Mouse (Mus musculus): ENCODE data around the gene Hes2. TPM values are rescaled to one million over a fixed set of nuclear protein-coding genes. Genes with fewer than 3 reads are reported as not detected.

Hes2 gene
- total and polyA plus RNA-seq, 2 experiments from 2014 or later: not detected

DNA sequence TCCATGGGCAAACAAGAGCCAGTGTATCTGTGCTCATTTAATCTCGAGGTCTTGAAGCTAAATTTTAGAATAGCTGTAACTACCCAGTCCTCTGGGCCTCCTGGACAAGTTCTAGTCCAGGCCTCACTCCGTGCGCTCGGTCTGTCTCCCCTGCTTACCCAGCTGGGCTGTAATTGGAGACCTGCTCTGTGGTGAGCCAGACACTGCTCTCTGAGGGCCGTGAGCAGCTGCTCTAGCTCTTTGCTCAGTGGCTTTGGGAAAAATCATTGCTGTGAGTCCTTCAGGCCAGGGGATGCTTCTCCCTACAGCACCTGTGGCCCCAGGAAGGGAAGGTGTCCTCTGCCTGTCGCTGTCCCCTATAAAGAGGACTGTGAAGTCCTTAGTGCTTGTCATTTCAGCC is 47.5 kb downstream of the Hes2 start:
- H3K4me3 ChIP-seq (ENCODE audit: low read length): no peak overlapping the region
- H3K4me1 ChIP-seq (ENCODE audit: insufficient read depth, low read length): peaks cover 8% of the 10 kb centered on the region; the same call in 1 of the 2 replicates
- DNase-seq (ENCODE audit: low spot score): no peak
- no peak overlapping the region for H3K27ac ChIP-seq
- no peak for ATAC-seq
- 58% methylated on average over 6 of the region's 6 CpGs for WGBS
- TF ChIP-seq CTCF (IDR thresholded peaks at IDR 0.05; ENCODE audit: low read depth): no peak
- no peaks in the 10 kb centered on the region for H3K27me3 ChIP-seq (ENCODE audit: insufficient read depth, low read length)
- no peak overlapping the region for H3K4me2 ChIP-seq (ENCODE audit: low read depth, low read length)
- H3K9me3 ChIP-seq (ENCODE audit: low read length): no peaks in the 10 kb centered on the region
- no peak overlapping the region for H3K9ac ChIP-seq (replicated peaks; ENCODE audit: low read length)
- H3K36me3 ChIP-seq (ENCODE audit: insufficient read depth, low read length): no peaks in the 10 kb centered on the region

- no peak overlapping the region for H3K9ac ChIP-seq (replicated peaks; ENCODE audit: low read length)
- no peaks in the 10 kb centered on the region for H3K9me3 ChIP-seq (ENCODE audit: low read length)
- TF ChIP-seq CTCF (IDR thresholded peaks at IDR 0.05; ENCODE audit: low read depth): no peak
- no peak overlapping the region for H3K4me2 ChIP-seq (ENCODE audit: low read depth, low read length)
- H3K4me3 ChIP-seq (ENCODE audit: low read length): no peak overlapping the region
- 44% methylated on average over 4 of the region's 4 CpGs for WGBS
- no peak for ATAC-seq
- H3K27ac ChIP-seq: no peak overlapping the region
- DNase-seq (ENCODE audit: low spot score): no peak
- H3K27me3 ChIP-seq (ENCODE audit: insufficient read depth, low read length): no peaks in the 10 kb centered on the region
- H3K4me1 ChIP-seq (ENCODE audit: insufficient read depth, low read length): no peaks in the 10 kb centered on the region
- H3K36me3 ChIP-seq (ENCODE audit: insufficient read depth, low read length): no peaks in the 10 kb centered on the region; the same call in 1 of the 2 replicates
Observed at GRCm38 (mm10) chr4:152209623-152210022, 51.0 kb downstream of the Hes2 start.

Other genes starting within 250 kb of the Hes2 start
- 94.5 and 108 TPM in 2 replicates for gene Dnajc11, start 225.2 kb upstream of the Hes2 start, total RNA-seq (2014; rRNA removed)
- 64.1 and 65.6 TPM in 2 replicates for gene Dnajc11, start 225.2 kb upstream of the Hes2 start, polyA plus RNA-seq (2015; fragmentation: Nextera tagmentation; extraction: Ambion mirVana)
- 12.1 and 14.9 TPM in 2 replicates for gene Thap3, start 169.9 kb upstream of the Hes2 start, total RNA-seq (2014; rRNA removed)
- gene Thap3, start 169.9 kb upstream of the Hes2 start, polyA plus RNA-seq (2015; fragmentation: Nextera tagmentation; extraction: Ambion mirVana): 42.1 and 47.3 TPM in 2 replicates
- 19.9 and 20.8 TPM in 2 replicates for gene Phf13, start 162.6 kb upstream of the Hes2 start, total RNA-seq (2014; rRNA removed)
- 14.6 and 15.0 TPM in 2 replicates for gene Phf13, start 162.6 kb upstream of the Hes2 start, polyA plus RNA-seq (2015; fragmentation: Nextera tagmentation; extraction: Ambion mirVana)
- gene Klhl21, start 150.1 kb upstream of the Hes2 start, total RNA-seq (2014; rRNA removed): 12.3 and 14.0 TPM in 2 replicates
- gene Klhl21, start 150.1 kb upstream of the Hes2 start, polyA plus RNA-seq (2015; fragmentation: Nextera tagmentation; extraction: Ambion mirVana): 4.5 and 4.8 TPM in 2 replicates
- gene Zbtb48, start 131.2 kb upstream of the Hes2 start, total RNA-seq (2014; rRNA removed): 7.0 and 8.6 TPM in 2 replicates
- 10.7 and 16.2 TPM in 2 replicates for gene Zbtb48, start 131.2 kb upstream of the Hes2 start, polyA plus RNA-seq (2015; fragmentation: Nextera tagmentation; extraction: Ambion mirVana)
- gene Tas1r1, start 120.3 kb upstream of the Hes2 start, total RNA-seq (2014; rRNA removed): 0.42 and 0.93 TPM in 2 replicates
- gene Tas1r1, start 120.3 kb upstream of the Hes2 start, polyA plus RNA-seq (2015; fragmentation: Nextera tagmentation; extraction: Ambion mirVana): 1.7 TPM in 2 replicates
- 33.0 and 39.4 TPM in 2 replicates for gene Nol9, start 119.5 kb upstream of the Hes2 start, total RNA-seq (2014; rRNA removed)
- gene Nol9, start 119.5 kb upstream of the Hes2 start, polyA plus RNA-seq (2015; fragmentation: Nextera tagmentation; extraction: Ambion mirVana): 17.1 and 17.9 TPM in 2 replicates
- gene Plekhg5, start 86.4 kb upstream of the Hes2 start, total RNA-seq (2014; rRNA removed): 20.7 and 21.0 TPM in 2 replicates
- 13.1 and 13.3 TPM in 2 replicates for gene Plekhg5, start 86.4 kb upstream of the Hes2 start, polyA plus RNA-seq (2015; fragmentation: Nextera tagmentation; extraction: Ambion mirVana)
- gene Tnfrsf25, start 42.9 kb upstream of the Hes2 start, total RNA-seq (2014; rRNA removed): 0.22 and 1.6 TPM in 2 replicates
- 0.48 and 0.62 TPM in 2 replicates for gene Tnfrsf25, start 42.9 kb upstream of the Hes2 start, polyA plus RNA-seq (2015; fragmentation: Nextera tagmentation; extraction: Ambion mirVana)
- gene Espn, start 6.5 kb upstream of the Hes2 start, total RNA-seq (2014; rRNA removed): 0.47 and 1.4 TPM in 2 replicates
- 0.71 and 0.79 TPM in 2 replicates for gene Espn, start 6.5 kb upstream of the Hes2 start, polyA plus RNA-seq (2015; fragmentation: Nextera tagmentation; extraction: Ambion mirVana)
- gene Acot7, start 19.3 kb downstream of the Hes2 start, total RNA-seq (2014; rRNA removed): 249 and 259 TPM in 2 replicates
- gene Acot7, start 19.3 kb downstream of the Hes2 start, polyA plus RNA-seq (2015; fragmentation: Nextera tagmentation; extraction: Ambion mirVana): 455 and 488 TPM in 2 replicates
- 167 and 170 TPM in 2 replicates for gene Gpr153, start 115.4 kb downstream of the Hes2 start, total RNA-seq (2014; rRNA removed)
- gene Gpr153, start 115.4 kb downstream of the Hes2 start, polyA plus RNA-seq (2015; fragmentation: Nextera tagmentation; extraction: Ambion mirVana): 17.1 and 19.0 TPM in 2 replicates
- 0.26 and 0.40 TPM in 2 replicates for gene Hes3, start 132.8 kb downstream of the Hes2 start, total RNA-seq (2014; rRNA removed)
- 0.15 and 0.19 TPM in 2 replicates for gene Hes3, start 132.8 kb downstream of the Hes2 start, polyA plus RNA-seq (2015; fragmentation: Nextera tagmentation; extraction: Ambion mirVana)
- gene Icmt, start 138.4 kb downstream of the Hes2 start, total RNA-seq (2014; rRNA removed): 35.3 and 42.6 TPM in 2 replicates
- gene Icmt, start 138.4 kb downstream of the Hes2 start, polyA plus RNA-seq (2015; fragmentation: Nextera tagmentation; extraction: Ambion mirVana): 15.9 and 16.4 TPM in 2 replicates
- gene Rnf207, start 160.1 kb downstream of the Hes2 start, total RNA-seq (2014; rRNA removed): 5.7 and 7.7 TPM in 2 replicates
- gene Rnf207, start 160.1 kb downstream of the Hes2 start, polyA plus RNA-seq (2015; fragmentation: Nextera tagmentation; extraction: Ambion mirVana): 6.6 and 6.9 TPM in 2 replicates
- gene Rpl22, start 166.9 kb downstream of the Hes2 start, total RNA-seq (2014; rRNA removed): 164 and 185 TPM in 2 replicates
- 156 and 176 TPM in 2 replicates for gene Rpl22, start 166.9 kb downstream of the Hes2 start, polyA plus RNA-seq (2015; fragmentation: Nextera tagmentation; extraction: Ambion mirVana)
- gene Chd5, start 179.8 kb downstream of the Hes2 start, total RNA-seq (2014; rRNA removed): 60.1 and 61.2 TPM in 2 replicates
- 65.6 and 69.7 TPM in 2 replicates for gene Chd5, start 179.8 kb downstream of the Hes2 start, polyA plus RNA-seq (2015; fragmentation: Nextera tagmentation; extraction: Ambion mirVana)